8 mouse cellular contexts compared by ENCODE assay signal in the genomic region with DNA sequence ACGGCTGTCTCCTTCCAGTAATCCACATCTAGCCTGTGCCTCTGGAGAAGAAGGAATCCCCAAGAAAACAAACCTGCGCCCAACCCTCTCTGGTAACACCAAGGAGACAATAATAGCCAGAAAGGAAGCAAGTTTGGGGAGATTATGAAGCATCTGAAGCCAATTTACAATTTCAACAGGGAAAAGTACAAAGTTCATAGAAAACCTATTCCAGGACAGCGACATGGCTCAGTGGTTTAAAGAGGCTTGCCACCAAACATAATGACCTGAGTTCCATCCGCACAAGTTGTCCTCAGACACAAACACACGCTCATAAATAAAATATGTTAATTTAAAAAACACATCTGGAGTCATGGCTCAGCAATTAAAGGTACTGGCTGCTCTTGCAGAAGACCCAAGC. TPM values are rescaled to one million over a fixed set of nuclear protein-coding genes. Genes with fewer than 3 reads are reported as not detected.
DNase-seq lines count a peak whose midpoint lies in the region; ATAC-seq and TF ChIP-seq lines count a peak whose summit lies in the region.

No protein-coding gene starts in this region.

- H3K27me3 ChIP-seq in testis, adult 2 months (ENCODE audit: control insufficient read depth, insufficient read depth, low read length) = no peaks in the 10 kb centered on the region
- no peaks in the 10 kb centered on the region for H3K27me3 ChIP-seq in liver, embryonic 11.5 days (replicated peaks; ENCODE audit: control insufficient read depth, insufficient read depth, low read length)
- no peaks in the 10 kb centered on the region for H3K27me3 ChIP-seq in stomach, postnatal 0 days (ENCODE audit: control insufficient read depth, insufficient read depth, low read length)

- H3K36me3 ChIP-seq in testis, adult 2 months (ENCODE audit: control insufficient read depth, insufficient read depth, low read length) = no peaks in the 10 kb centered on the region
- H3K36me3 ChIP-seq in liver, embryonic 11.5 days (ENCODE audit: control insufficient read depth, insufficient read depth, low read length) = no peaks in the 10 kb centered on the region
- no peaks in the 10 kb centered on the region for H3K36me3 ChIP-seq in stomach, postnatal 0 days (ENCODE audit: control insufficient read depth, insufficient read depth, low read length)

- no peak for TF ChIP-seq POLR2A in testis, adult 2 months (IDR thresholded peaks at IDR 0.05; ENCODE audit: control insufficient read depth, low read depth, low read length)

- peaks cover 10% of the 10 kb centered on the region for H3K4me1 ChIP-seq in testis, adult 2 months (ENCODE audit: control insufficient read depth, insufficient read depth, low read length)
- H3K4me1 ChIP-seq in liver, embryonic 11.5 days (replicated peaks; ENCODE audit: control insufficient read depth, insufficient read depth, low read length) = peaks cover 27% of the 10 kb centered on the region
- H3K4me1 ChIP-seq in stomach, postnatal 0 days (replicated peaks; ENCODE audit: control insufficient read depth, insufficient read depth) = peaks cover 3% of the 10 kb centered on the region; the same call in 1 of the 2 replicates

- peak overlapping the region; percentile 98 for H3K27ac ChIP-seq in gastrocnemius, adult 2 months
- peak overlapping the region; percentile 84 for H3K27ac ChIP-seq in testis, adult 2 months (ENCODE audit: control insufficient read depth, insufficient read depth, low read depth, low read length)
- H3K27ac ChIP-seq in liver, embryonic 11.5 days (ENCODE audit: low read depth, low read length) = peak overlapping the region; percentile 93
- H3K27ac ChIP-seq in stomach, postnatal 0 days (replicated peaks) = peak overlapping the region; percentile 93

- H3K4me3 ChIP-seq in gastrocnemius, adult 2 months = peak overlapping the region; percentile 100
- peak overlapping the region; percentile 99 for H3K4me3 ChIP-seq in testis, adult 2 months (ENCODE audit: control insufficient read depth, low read depth, low read length)
- H3K4me3 ChIP-seq in liver, embryonic 11.5 days (ENCODE audit: low read depth, low read length) = peak overlapping the region; percentile 97
- peak overlapping the region; percentile 97 for H3K4me3 ChIP-seq in stomach, postnatal 0 days (ENCODE audit: low read depth, low read length)

- intact Hi-C loops in gastrocnemius, adult 2 months (cut with DNase I) = loop anchor here (2.0 kb wide), 1 partner anchor 20 kb away; no protein-coding TSS in a partner anchor
- intact Hi-C loops in gastrocnemius, postnatal 36 days (cut with DNase I) = no loop called here

- WGBS in liver, embryonic 11.5 days = 44% methylated on average over 5 of the region's 5 CpGs
- 41% methylated on average over 5 of the region's 5 CpGs for WGBS in stomach, postnatal 0 days

- no peak for DNase-seq in gastrocnemius, adult 2 months
- no peak for DNase-seq in gastrocnemius, postnatal 36 days
- no peak for DNase-seq in testis, postnatal 14 days (ENCODE audit: low spot score)
- no peak for DNase-seq in liver, embryonic 11.5 days (ENCODE audit: low spot score)
- DNase-seq in stomach, postnatal 0 days (ENCODE audit: low spot score) = no peak
- no peak for DNase-seq in frontal cortex, postnatal 10 days (ENCODE audit: low spot score in 2 of 2)
- DNase-seq in cerebellum, adult 8-10 months = no peak

- ATAC-seq in liver, embryonic 11.5 days (replicated peaks; ENCODE audit: low FRiP score) = no peak
- no peak for ATAC-seq in stomach, postnatal 0 days (ENCODE audit: low FRiP score, low TSS enrichment)

- no peak for TF ChIP-seq EP300 in stomach, postnatal 0 days (optimal IDR thresholded peaks at IDR 0.05)

- H3K4me2 ChIP-seq in liver, embryonic 11.5 days = peak overlapping the region; percentile 92
- peak overlapping the region; percentile 79 for H3K4me2 ChIP-seq in stomach, postnatal 0 days (replicated peaks; ENCODE audit: low read depth)

- TF ChIP-seq CTCF in gastrocnemius, adult 2 months (IDR thresholded peaks at IDR 0.05) = no peak
- TF ChIP-seq CTCF in testis, adult 2 months (IDR thresholded peaks at IDR 0.05; ENCODE audit: control insufficient read depth, insufficient read depth, insufficient replicate concordance, low read depth, low read length) = no peak
- no peak for TF ChIP-seq CTCF in stomach, postnatal 0 days (IDR thresholded peaks at IDR 0.05; ENCODE audit: low read depth)

- H3K9ac ChIP-seq in liver, embryonic 11.5 days (ENCODE audit: low read depth, low read length) = peak overlapping the region; percentile 98
- H3K9ac ChIP-seq in stomach, postnatal 0 days (ENCODE audit: low read length) = peak overlapping the region; percentile 94

- H3K9me3 ChIP-seq in liver, embryonic 11.5 days (ENCODE audit: control insufficient read depth, low read length) = no peaks in the 10 kb centered on the region
- no peaks in the 10 kb centered on the region for H3K9me3 ChIP-seq in stomach, postnatal 0 days (ENCODE audit: control insufficient read depth, low read length)

RNA-seq across cellular contexts. Expression of a gene that starts 21.4 kb away (rescaled TPM):
- 10 to 100 TPM; 26.5 to 32.6 TPM for total RNA-seq in gastrocnemius, adult 2 months (2021)
- 10 to 100 TPM; 25.6 to 29.1 TPM for total RNA-seq in gastrocnemius, postnatal 36 days (2021)
- 80.8 and 84.9 TPM in 2 replicates for polyA plus RNA-seq in testis, adult 2 months (2012; rRNA removed)
- 72.6 and 75.3 TPM in 2 replicates for polyA plus RNA-seq in liver, embryonic 11.5 days (2014; fragmentation: Nextera tagmentation; extraction: Ambion mirVana)
- polyA plus RNA-seq in stomach, postnatal 0 days (2015; fragmentation: Nextera tagmentation; extraction: Ambion mirVana) = 32.4 and 36.4 TPM in 2 replicates
